Mouse (Mus musculus) spleen, embryonic (tissue): ENCODE measurements at regions not wholly inside any gene's neighbourhood (a gene's known extent, or its start where the extent isn't known, plus 50 kb on each side); places are given as distances from the start of the nearest gene placed in this dataset.

ENCODE experiments used
- CTCF ChIA-PET: fragments of 350-600 bp; sonication (Branson Sonifier 250); formaldehyde crosslinking; loops from one replicate; lab custom pipeline; 2022; lab: Charles Lee

DNA sequence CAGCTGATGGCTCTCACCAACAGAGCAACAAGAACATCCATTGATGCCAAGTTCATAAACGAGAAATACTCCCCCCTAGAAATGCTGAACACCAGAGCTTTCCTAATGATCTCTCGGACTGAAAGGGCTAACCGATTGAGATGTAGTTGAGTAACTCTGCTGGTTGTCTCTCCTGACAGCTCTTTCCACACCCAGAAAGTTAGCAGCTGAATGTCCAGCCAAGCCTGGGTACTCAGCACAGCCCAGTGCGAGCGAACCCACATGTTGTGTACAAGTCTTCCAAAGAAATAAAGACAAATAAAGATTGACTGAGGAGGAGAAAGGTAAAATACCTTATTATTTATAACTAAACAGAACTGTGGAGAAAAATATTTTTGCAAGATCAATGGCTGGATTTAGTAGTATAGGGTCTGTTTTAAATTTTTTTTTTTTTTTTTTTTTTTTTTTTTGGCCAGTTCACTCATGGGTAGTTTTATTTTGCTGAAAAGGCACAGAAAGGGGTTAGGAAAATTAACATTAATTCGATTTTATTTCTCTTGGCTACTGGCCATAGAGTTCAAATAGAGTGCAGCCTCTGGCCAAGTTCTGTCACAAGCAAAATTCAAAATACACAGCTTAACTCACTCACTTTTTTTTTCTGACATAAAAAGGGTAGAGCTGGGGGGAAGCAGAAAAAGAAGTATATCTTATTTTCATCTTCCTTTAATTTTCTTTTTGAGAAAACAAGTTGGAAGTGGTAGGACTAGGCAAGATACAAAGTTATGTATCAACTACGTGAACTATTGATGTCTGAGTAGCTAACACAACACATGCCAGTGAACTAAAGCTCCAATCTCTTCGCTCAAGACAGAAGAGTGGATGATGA lies 261.2 kb upstream of the Npvf start:
- CTCF ChIA-PET: no interaction called here

DNA sequence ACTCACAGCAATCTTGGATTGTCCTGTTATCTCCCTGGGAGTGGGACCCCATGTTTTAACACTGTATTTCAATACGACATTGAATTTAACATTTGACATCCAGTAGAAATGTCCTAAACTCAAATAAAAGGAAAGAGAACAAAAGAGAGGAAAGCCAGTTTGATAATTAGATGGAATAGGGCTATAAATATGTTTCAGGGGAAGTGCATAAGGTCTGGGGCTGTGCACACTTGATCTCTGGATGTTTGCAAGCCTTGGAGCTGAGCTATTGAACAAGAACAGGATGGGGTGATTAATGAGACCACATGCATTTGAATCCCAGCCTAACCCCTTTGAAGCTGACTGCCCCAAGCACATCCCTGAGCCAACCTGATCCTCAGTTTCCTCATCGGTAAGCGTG lies 264.0 kb upstream of the Npvf start:
- CTCF ChIA-PET: interaction anchor here (0.5 kb wide), 1 partner anchor 176 kb away, joined by 3 read pairs; no protein-coding TSS in a partner anchor

DNA sequence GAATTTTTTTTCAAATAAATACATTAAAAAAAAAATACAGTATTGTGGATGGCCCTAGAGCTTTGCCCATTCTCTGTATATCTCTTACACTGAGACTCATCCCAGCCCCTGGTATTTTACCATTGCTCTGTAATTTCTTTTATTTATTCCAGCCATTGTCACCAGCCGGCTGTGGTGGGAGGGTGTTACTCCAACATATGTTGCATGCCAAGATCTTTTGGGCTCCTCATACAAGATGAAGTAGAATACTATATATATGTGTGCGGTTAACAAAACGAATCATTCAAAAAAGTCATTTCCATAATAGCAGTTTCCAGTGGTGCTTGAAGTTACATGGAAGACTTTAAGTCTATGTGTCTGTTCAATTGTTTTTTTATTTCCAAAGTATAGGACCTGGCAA lies 268.0 kb upstream of the Npvf start:
- CTCF ChIA-PET: interaction anchor here (0.6 kb wide), 1 partner anchor 8 kb away, joined by 3 read pairs; no protein-coding TSS in a partner anchor

DNA sequence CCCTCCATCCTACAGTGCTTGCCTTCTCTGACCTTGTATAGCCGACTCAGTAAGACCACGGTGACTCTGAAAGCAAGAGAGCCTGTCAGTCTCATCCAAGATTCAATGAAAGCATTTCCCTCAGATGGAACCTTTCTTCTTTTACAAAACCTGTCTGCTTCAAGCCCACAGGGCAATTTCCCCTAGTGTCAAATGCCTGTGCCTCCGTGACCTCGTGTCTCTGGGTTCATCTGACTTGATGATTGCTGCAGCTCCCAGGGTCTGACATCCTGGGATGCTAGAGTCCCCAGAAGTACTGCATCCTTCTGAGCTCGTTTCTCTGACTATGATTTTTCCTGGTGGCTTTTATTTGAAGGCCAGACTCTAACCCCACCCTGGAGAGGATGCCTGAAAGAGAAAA lies 270.3 kb upstream of the Npvf start:
- CTCF ChIA-PET: no interaction called here

DNA sequence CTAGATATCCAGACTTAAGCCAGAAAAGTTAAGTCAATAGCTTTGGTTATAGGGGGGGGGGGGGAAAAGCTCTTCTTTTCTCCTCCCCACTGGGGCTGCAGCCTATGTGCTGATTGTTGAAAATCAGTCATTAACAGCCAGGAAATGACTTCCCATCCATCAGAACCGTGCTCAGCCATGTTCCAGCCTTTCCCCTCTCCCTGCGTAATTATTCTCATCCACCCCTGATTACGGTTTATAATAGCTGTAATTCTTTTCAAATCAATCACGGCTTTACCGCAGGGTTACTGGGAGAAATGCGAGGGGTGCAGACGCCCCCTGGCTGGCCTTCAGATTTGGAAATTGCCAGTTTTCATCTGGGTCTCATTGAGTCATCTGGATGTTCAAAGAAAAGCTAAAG lies 270.8 kb upstream of the Npvf start:
- CTCF ChIA-PET: no interaction called here

DNA sequence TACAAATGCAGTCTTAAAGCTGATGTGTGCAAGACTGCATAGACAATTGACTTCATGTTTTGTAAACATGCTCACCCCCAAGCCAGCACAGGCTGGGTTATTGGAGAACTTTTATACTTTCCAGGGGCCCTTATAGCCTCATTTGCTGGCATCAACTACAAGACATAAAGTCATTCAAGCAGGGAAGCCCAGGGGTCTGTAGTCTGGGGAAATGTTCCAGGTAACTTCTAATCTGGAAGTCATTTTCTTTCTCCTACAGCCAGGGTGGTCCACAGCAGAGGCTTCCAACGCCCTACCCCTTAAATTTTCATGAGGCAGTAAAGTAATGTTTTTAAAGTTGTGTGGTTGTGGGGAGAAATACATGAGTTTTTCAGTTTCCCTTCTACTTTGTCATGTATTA lies 272.1 kb upstream of the Npvf start:
- CTCF ChIA-PET: no interaction called here

DNA sequence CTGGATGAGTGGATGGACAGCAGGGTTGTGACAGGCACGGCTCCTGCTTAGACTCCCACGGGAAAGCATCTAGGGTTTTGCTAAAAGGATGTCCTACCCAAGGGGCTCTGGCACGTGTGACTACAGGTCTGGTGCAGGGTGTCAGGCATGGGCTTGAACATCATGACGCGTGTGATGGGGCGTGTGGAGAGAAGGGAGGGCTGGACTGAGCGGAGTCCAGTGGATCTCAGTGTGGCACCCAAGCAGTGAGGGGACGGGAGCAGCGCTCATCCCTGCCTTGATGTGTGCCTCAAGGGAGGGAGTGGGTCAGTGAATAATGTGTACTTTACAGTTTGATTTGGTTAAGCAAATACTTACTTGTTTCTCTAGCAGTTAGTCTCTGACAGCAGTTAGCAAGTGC lies 275.3 kb upstream of the Npvf start:
- CTCF ChIA-PET: no interaction called here

DNA sequence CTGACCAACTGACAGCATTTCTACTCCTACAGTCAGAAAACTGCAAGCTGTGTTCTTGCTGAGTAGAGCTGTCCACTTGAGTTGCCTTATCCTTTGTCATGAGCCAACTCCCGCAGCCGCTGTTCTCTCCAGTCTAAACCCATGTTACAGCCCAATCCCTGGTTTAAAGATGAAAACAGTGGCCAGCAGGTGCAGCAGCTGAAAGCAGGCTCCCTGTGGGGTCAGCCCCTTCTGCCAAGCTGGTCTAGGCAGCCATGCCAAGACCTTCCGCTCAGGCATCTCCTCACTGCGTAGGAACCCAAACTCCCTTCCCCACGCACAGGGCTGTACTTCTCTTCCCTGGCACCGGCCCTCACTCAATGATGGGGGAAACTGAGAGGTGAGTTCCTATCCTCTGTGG lies 279.3 kb upstream of the Npvf start:
- CTCF ChIA-PET: no interaction called here

DNA sequence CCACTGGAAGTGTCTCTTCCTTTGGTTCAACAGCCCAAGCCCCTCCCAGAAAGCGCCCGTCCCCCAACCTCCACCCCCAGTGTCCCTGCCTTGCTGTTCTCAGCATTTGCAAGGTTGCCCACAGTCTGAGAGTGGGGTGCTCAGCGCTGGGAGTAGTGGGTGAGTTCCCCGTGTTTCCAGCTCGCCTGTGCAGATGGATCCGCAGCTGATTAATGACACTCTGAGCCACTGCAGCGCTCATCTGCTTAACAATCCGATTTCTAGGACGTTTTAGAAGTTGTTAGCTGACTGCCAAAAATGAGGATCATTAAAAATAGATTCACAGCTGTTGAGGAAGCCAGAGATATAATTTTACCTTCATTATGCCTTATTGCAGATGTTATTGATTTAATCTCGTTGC lies 280.0 kb upstream of the Npvf start:
- CTCF ChIA-PET: no interaction called here

DNA sequence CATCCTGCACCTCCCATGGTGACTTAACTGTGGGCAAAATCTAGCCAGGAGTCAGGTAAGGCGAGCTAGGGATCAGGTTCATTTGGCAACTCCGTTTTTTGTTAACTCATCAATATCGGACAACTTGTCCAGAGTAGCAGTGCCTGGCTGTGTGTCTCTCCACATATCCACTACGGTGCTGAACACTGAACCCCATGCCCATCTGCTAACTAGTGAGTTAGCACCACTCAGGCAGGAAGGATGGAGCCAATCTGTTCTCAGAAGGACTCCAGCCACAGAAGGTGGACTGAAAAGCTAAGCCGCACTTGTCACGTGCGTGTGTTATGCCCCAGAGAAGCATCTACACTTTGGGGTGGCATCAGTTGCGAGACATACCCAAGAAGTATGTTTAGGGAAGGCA lies 282.1 kb upstream of the Npvf start:
- CTCF ChIA-PET: interaction anchor here (0.7 to 0.9 kb wide), 2 partner anchors 232 to 234 kb away, joined by 3 read pairs; no protein-coding TSS in a partner anchor

DNA sequence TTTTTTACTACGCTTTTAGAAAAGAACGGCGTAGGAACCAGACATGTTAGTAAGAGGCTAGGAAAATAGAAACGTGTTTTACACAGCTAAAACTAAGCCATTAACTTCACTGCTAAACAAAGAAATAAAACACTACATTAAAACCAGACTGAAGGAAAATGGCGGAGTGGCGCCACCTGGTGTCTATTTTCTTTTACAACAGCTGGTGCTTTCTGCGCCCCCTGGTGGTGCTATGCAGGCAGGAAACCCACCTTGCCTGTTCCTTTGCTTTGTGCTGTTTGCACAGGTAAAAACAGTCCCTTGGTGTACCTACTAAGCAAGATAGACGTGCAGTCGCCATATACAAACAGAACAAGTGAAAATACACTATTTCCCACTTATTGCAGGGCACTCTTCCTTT lies 282.9 kb upstream of the Npvf start:
- CTCF ChIA-PET: interaction anchor here (0.7 to 1.1 kb wide), 5 partner anchors 16 to 233 kb away, joined by 3 to 5 read pairs (median 3); no protein-coding TSS in a partner anchor

DNA sequence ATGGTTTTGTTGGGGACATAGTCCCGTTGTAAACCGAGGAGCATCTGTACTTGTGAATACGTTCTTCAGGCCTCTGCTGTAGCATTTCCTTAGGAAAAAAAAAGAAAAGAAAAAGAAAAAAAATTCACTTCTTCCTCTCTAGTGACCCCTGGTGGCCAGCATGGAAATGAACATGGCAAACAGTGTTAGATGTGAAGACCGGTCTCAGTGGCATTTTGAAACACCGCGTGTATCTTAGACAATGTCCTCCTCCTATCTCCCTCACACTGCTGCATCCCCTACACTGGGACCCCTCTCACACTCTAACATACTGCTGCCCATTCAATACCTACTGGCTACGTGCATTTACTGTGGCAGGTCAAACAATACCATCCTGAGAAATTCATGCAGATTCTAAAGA lies 284.6 kb upstream of the Npvf start:
- CTCF ChIA-PET: interaction anchor here (1.5 kb wide), 1 partner anchor 158 kb away, joined by 3 read pairs; no protein-coding TSS in a partner anchor

DNA sequence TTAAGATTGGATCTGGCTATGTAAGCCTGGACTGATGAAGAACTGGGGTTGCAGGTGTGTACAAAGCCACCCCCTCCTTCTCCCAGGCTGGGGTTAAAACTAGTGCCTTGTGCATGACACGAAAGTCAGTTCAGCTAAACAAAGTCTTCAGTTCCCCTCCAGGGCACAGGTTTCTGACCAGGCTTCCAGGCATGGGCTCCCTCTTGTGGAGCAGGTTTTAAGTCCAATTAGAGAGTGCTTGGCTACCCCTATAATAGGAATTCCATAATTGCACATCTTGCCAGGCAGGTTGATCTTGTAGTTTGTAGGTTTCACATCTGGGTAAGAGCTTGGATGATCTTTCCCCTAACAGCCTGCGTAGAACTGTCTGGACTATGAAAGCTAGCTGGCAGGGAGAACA lies 285.2 kb upstream of the Npvf start:
- CTCF ChIA-PET: interaction anchor here (0.5 kb wide), 1 partner anchor 239 kb away, joined by 3 read pairs; no protein-coding TSS in a partner anchor

DNA sequence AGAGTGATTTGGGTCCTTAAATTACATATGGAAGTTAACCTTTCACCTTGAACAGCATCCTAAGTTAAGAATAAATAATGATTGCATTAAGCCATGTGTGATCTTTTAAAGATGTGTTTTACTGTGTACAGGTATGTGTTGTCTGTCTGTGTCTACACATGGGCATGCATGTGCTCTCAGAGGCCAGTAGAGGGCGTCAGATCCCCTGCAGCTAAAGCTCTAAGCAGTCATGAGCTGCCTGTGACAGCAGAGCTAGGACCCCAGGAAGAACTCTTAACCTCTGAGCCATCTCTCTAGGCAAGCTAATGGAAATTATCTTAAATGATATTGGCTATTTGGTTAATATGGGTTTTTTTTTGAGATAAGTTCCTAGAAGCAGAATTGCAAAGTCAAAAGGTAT lies 285.9 kb upstream of the Npvf start:
- CTCF ChIA-PET: no interaction called here

DNA sequence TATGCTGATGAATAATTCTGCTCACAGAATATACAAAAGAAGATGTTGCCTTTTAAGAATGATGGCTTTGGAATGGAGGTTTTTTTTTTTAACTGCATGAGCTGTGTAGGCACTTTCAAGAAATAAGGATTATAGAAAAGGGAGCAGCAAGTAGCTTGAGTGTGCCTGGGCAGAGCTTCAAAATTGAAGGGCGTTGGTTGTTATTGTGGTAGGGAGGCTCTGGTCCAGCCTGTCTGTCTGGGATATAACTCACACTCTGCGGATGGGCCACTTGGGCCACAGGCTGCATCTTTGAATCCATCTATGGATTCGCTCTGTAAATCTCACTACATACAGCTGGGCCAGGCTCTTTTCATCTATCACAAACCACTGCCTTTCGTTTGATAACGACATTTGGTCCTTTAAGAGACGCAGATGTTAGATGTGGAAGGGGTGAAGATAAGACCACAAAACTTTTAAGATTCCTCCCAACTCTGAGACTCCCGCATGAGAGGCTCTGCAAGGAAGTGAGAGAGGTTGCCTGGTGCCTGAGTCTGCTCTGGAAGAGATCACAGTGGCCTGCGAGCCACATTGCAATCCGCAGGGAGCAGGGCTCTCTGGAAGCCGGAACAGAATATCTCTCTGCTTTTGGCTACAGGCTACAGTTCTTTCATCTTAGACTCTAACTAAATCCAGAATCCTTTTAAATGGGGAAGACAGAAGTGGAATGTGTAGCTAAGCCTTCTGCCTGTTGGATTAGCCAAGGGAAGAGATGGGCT lies 286.6 kb upstream of the Npvf start:
- CTCF ChIA-PET: interaction anchor here (0.7 kb wide), 1 partner anchor 211 kb away, joined by 3 read pairs; no protein-coding TSS in a partner anchor

DNA sequence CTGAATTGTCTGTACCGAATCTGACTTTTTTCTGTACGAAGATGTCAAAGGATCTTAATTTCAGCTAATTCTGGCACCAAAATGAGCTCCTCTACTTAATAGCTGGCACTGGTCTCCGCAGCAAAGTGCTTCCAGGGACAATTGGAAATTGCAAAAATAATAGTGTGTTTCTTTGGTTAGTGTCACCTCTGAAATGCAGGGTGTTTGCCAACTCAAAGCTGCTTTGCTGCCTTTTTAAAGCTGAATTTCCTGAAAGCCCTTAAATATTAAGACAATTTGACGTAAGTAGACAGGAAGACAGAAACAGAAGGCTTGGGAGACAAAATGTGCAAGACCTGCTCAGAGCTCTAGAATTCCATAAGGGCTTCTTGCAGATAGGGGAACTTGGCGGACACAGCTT lies 288.5 kb upstream of the Npvf start:
- CTCF ChIA-PET: no interaction called here

DNA sequence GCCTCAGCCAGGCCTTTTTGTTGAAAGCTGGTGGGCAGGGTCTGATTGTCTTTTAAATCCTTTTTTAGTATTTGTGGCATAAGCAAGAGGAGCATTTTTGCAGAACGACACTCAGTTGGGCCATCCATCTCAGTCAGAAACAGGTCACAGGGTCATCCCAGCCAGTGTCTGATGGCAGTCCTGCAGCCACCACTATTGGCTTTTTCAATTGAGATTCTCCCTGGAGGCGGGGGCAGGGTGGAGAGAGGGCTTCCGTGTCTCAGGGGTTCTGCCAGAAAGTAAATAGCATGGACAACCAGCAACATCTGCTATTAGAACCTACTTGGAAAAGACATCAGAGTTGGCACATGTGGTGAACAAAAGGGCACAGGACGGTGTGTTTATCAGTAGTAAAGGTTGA lies 293.8 kb upstream of the Npvf start:
- CTCF ChIA-PET: no interaction called here

DNA sequence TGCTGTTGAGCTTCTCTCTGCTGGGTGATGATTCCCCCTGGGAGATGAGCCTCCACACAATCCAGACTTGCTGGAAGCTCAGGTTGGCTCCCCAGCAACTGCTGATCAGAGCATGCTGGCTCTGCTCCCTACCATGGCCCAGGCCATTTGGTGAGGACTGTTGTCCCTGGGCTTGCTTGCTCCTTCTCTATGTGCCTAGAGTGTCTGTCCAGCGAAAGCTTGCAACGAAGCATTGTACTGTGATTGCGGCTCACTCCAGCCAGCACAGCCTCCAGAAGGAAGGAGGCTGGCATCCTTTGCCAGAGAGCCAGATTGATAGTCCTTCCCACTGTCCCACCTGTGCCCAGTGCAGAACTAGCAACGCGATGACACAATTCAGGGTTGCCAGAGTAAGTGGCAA lies 295.1 kb upstream of the Npvf start:
- CTCF ChIA-PET: no interaction called here

DNA sequence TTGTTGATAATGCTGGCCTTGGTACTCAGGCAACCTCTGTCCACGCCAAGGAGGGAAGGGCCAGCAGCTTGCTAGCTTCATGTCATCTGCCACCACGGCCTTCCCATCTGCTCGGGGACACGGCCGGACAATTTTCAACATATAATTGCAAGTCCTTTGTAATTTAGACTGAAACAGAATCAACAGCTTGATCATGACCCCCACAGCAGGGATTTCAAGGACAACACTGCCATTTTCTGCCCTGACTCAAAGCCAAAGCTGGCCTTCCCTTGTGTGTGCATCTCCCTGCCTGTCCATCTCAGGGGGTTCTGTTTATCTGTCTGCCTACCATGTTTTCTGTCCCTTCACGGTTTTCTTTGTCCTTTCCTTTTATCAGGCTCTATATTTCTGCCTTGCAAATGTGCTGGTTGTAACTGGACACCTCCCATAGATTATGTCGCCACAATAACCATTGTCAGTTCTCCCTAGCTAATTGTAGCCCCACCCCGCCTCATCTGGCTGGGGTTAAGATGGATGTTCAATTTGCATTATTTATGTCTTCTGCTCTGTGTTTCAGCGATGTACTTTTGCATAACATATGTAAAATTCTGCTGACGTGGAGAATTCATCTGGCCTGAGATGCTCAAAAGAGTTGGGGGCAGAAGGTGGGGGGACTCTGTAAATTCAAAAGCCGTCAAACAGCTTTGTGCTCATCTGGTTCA lies 295.8 kb upstream of the Npvf start:
- CTCF ChIA-PET: no interaction called here

DNA sequence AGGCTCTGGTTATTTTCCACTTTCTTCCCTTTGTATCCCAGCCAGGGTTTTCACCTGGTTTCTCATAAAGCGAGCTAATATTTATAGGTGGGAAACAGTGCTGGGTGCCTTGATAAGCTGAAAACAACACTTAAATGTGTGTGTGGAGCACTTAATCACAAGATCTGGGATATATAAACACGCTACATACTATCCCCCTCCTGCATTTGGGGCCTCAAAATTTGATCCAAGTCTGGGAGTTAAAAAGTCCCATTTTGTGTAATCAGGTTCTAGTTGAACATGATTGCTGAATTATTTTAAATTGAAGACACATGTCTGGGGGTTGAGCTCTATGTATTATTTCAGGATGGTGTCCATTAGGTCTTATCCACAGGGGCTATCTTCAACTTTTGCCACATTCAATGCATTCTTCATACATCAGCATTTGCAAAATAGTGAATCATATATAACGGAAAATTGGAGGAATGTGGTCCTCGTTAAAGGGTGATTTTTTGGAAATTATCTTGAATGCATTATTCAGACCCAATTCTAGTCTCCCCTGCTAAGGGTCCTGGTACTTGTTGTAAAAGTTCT lies 303.2 kb upstream of the Npvf start:
- CTCF ChIA-PET: no interaction called here

DNA sequence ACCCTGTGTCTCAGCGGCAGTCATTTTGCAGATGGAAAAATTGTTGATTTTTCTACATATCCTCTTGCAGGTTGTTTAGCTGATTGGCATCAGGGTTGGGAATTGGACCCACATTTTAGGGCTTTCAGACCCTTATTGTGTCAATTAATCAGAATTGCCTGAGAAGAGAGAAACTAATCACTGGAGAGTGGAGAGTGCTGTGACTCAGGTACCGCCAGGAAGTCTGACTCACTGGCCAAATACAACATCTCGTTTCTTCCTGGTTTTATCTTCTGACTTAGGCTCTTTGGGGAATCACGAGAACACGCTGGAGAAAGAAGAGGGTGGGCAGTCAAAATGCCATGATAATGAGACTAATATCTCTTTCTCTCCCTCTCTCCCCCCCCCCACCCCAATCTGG lies 306.1 kb upstream of the Npvf start:
- CTCF ChIA-PET: no interaction called here
